Mouse (Mus musculus): ENCODE results near the gene F830045P16Rik.

- TF ChIP-seq POLR2A (IDR thresholded peaks at IDR 0.05; ENCODE audit: low read depth, low read length) (no peak), CTCF (IDR thresholded peaks at IDR 0.05; ENCODE audit: extremely low read depth, insufficient read length, insufficient replicate concordance, low read depth, low read length) (no peak)
These were observed 37.4 kb upstream of the F830045P16Rik start for GRCm38 (mm10) chr2:129573701-129574273.

Measured in small intestine, adult 2 months (tissue).